Mouse (Mus musculus) layer of hippocampus, postnatal 10 days (tissue): ENCODE data around the gene Cyfip1. TPM values are rescaled to one million over a fixed set of nuclear protein-coding genes. Genes with fewer than 3 reads are reported as not detected.

Source experiments
- DNase-seq, 2 experiments: peaks; one replicate each; pipeline ENCODE4 v3.0.0; 2021; ENCODE audit warnings: low spot score in 2 of 2
- total RNA-seq, 2 experiments: library from RNA; stranded (reverse); gene quantifications; 2 replicates each; pipeline ENCODE4 v1.2.3; 2021

Cyfip1 gene
- total RNA-seq, 2 experiments from 2014 or later = 115 TPM

DNA sequence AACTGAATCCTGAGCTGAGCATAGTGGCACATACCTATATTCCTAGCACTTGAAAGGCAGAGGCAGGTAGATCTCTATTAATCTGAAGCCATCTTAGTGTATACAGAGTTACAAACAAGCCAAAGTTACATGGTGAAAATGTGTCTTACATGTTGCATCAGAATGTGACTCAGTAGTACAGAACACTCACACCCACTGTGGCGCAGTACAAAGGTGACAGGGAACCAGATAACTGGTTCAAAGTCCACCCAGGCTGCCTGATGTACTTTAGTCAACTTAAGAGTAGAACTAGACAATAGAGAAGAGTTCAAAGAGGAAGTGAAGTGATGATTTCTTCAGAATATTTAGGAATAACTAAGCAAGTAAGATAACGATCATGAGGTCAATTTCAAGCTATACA is 93.5 kb downstream of the Cyfip1 start:
- DNase-seq = no peak

DNA sequence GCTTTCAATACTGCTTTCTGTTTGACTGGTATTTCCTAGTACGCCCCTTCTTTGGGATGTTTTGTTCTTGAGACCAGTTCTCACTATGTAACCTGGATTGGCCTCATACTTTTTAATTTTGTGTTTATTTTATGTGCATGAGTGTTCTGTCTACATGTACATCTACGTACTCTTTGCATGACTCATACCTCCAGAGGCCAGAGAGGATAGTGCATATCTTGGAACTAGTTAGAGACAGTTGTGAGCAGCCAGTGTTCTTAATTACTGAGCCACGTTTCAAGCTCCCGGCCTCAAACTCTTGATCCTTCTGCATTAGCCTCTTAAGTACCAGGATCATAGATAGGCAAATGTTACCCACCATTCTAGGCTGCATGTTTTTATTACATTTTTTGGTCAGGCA is 96.8 kb downstream of the Cyfip1 start:
- no peak for DNase-seq

DNA sequence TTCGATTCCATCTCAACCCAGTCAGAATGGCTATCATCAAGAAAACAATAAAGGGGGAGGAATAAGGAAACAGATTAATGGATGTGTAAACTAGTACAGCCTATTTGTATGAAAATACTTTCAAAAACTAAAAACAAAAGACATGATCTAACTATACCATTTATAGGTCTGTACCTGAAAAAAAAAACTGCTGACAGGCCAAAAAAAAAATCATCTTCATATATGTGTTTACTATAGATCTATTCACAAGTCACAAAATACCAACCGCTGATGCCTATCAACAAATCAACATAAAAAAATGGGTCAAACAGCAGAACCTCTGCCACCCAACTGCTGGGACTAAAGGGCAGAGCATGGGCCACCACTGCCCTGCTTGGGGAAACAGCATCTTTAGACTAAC is 114.5 kb downstream of the Cyfip1 start:
- no peak for DNase-seq

DNA sequence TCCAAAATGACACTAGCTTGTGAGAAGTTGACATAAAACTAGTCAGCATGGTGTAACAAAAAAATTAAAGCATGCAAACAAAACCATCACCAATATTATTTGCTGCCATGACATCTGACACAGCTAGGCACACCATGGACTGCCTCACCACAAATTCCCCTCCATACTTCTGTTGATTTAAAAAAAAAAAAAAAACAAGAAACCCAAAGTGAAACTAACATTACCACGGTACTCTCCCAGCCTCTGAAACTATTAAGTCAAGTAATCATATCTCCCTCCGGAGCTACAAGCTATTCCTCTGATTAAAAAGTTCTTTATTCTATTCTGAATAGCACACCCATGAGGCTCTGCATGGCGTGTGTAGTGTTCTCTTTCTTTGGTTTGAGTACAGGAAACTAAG is 115.6 kb downstream of the Cyfip1 start:
- DNase-seq = no peak

DNA sequence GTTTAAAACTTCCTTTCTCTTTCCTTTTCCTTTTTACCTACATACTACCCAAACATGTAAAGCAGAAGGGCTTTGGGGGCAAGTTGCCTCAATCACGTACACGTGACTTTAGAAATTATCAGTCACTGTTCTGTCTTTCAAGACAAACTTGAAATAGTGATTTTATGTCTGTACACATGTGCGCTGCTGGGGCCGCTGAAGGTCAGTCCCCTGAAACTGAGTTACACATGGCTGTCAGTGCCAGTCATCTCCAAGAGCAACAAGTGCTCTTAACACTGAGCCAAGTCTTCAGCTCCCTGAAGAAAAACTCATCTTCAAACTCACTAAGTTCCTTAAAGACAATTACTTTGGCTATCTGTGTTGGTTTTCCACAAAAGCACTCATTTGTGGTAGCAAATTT is 116.4 kb downstream of the Cyfip1 start:
- DNase-seq = no peak

DNA sequence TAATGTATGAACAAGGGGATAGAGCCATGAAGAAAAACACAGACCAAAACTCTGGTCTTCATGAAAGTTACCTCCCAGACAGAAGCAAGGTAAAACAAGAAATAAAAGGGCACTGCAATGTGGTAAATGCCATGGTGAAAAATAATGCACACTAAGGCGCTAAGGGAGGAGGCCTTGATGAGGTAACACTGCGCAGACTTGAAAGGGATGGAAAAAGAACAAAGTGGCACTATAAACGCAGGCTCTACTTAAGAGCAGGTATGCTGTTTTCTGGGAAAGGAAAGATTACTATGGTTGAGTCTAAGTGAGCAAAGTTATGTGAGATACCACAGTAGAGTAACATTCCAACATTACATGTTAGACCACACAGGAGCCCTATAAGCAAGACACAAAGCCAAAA is 118.3 kb downstream of the Cyfip1 start:
- DNase-seq = no peak

DNA sequence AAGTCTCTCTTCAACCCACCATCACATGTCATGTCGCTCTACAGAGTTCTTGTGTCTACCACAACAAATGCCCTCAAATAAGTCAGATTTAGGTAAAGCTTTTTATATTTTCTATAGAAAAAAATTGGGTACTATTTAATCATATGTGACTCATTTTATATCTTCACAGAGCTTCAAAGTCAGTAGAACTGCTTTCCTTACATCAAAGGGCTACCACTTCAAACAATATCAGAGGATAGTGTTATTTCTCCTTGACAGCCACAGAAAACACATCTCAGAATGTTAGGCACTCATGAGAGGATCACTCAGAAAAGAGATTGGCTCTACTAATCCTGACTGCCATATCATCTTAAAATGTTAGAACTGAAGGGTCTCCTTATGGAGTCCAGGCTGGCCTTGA is 119.0 kb downstream of the Cyfip1 start:
- DNase-seq = no peak

DNA sequence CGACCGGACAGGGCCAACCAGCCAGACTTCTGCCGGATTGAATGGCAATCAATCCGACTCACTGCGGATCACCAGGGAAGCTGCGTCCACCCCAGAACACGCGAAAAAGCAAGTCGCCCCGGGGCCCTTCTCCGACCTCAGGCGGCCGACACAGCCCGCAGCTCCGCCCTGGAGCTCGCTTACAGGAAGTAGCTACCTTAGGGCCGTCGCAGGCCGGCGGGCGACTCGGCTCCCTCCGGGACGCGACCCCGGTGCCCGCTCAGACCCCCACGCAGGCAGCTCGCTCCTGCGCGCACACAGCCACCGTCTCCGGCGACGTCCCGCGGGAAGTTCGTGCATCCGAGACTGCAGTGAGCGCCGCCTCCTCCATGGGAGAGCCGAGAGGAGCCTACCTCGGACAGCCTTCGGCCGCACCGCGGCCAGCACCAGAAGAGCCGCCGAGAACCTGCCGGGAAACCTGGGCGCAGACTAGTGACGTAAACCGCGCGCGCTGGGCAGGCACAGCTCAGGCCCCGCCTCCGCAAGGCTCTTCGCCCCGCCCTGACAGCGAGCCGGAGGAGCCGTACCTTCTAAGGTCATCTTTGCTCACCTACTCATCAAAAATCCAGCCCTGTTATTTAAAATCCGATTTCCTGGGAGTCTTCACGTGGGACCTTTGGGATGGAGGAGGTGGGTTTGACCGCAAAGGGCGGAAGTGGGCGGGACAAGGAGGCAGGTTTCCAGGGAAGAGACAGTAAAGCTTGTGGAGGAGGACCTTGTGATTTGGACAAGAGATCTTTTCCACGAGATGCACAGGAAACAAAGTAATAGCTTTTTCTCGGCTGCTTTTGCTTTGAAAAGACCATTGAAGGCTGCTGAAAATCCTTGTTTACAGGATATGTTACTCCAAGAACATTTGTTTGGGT is 120.7 kb downstream of the Cyfip1 start, which contains the start of gene Nipa2:
Gene Nipa2, minus strand, starts transcription at position 473 of the 905 bp plus-strand sequence.
- peak; percentile 94 to 95 for DNase-seq

DNA sequence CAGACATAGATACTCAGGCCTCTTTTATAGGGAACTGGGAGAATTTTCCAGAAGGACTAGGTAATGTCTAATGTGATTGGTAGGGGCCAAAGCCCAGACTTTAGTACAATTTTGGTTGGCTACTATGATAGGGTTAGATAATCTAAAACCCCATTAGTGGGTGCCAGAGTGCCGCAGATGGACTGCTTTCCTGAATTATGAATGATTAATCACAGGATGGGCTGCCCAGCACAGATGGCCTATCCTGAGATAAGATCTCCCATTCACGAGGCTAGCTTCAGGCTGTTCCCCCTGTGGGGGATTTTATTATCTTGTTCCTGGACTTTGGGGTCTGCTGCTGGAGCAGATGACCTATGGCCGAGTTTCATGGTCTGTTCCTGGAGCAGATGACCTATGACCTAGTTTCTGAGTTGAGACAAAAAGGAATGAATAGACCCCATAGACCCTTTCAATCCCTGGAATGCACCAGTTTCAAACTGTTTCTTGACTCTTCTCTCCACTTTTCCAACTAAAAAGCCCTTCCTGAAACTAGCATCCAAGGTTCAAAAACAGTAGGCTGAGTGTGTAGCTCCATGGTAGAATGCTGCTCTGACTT is 125.4 kb downstream of the Cyfip1 start:
- DNase-seq = peak in 1 of 2 experiments; percentile 14

DNA sequence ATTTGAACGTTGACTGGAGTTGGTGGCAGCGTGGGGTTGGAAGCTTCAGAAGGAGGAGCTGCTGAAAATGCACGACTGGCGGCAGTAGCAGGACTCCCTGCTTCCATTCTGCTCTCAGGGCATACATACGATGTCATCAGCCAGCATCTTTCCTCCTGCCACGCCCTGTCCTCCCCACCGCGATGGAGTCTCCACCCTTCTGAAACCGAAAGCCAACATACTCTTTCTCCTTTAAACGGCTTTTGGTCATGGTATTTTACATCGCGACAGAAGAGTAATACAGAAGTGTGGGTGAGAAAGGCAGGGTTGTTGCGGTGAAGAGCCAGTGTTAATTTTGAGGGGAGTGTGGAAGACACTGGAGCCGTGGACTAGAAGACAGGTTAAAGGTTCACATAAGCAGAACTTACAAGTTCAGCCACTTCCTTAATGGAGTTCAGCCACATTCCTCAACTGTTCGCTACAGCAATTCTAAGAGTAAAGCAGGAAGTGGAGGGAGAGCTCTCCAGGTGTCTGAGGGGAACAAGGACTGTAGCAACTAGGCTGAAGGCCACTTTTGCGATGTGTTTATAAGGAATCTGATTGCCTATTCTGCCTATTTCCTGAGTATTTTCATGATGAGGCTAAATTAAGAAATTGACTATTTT is 126.8 kb downstream of the Cyfip1 start:
- peak in 1 of 2 experiments; percentile 10 for DNase-seq

DNA sequence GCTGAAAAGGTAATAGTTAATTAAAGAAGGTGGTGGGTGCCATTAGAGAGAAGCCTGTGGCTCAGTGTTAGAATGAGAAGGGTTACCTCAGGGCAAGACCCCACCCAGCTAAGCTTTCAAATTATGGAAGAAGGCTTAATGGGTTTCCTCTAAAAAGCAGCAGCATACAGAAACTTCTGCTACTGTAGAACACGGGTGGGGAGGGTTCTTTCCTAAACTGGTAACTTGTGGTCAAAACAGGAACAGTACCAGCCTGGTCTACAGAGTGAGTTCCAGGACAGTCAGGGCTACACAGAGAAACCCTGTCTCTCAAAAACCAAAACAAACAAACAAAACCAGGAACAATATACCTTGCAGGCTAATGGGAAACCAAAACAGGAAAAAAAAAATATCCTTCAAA is 127.9 kb downstream of the Cyfip1 start:
- no peak for DNase-seq

DNA sequence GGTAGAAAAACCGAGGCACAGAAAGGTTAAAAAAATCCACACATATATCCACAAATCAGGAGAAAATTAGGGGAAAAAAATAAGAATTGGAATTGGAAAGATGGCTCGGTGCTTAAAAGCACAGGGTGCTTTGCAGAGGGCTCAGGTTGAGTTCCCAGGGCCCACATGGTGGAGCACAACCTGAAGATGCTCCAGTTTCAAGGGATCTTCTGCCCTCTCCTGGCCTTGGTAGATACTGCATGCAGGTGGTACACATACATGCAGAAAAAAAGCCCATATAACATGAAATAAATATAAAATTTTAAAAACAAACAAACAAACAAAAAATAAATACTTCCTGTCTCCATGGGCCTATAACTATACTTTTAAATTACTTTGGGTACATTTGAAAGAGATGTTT is 132.9 kb downstream of the Cyfip1 start:
- no peak for DNase-seq

DNA sequence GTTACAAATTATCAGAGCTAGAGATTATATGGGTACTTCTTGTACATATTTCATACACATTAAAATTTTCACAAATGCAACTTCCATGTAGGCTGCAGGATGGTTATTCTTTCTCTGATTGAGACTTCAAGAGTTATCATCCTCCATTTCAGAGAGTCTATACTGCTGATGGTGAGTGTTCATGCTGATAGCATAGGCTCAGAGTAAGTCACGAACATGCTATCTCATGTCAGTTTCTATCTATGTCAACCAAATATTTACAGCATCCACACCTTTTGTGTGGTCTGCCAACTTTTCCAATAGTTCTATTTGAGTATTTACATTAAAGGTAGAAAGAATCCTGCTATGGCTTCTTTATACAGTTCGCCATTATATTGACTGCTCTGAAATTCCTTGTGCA is 140.0 kb downstream of the Cyfip1 start:
- no peak for DNase-seq

Other genes starting within 250 kb of the Cyfip1 start
- gene Siglech, start 73.6 kb upstream of the Cyfip1 start, total RNA-seq = 1 to 10 TPM; 9.1 to 9.7 TPM
- gene Tubgcp5, start 47.6 kb upstream of the Cyfip1 start, total RNA-seq = 10 to 100 TPM; 25.9 to 27.5 TPM
- 10 to 100 TPM; 56.1 to 62.7 TPM for gene Nipa2, start 120.7 kb downstream of the Cyfip1 start, total RNA-seq
- 10 to 100 TPM; 70.0 to 75.4 TPM for gene Nipa1, start 178.2 kb downstream of the Cyfip1 start, total RNA-seq
- 100 to 1,000 TPM; 130 to 142 TPM for gene Herc2, start 208.5 kb downstream of the Cyfip1 start, total RNA-seq